Mouse (Mus musculus): ENCODE data around the gene CN725425.
A peak's percentile ranks its signal among the peaks of the same experiment; 100 is the strongest.

- TF ChIP-seq CTCF (IDR thresholded peaks at IDR 0.05; ENCODE audit: low read depth, low read length) (peak; percentile 28; the same call in 1 of the 2 replicates), POLR2A (IDR thresholded peaks at IDR 0.05; ENCODE audit: extremely low read depth, insufficient read depth, low read length) (no peak)
Measured at GRCm38 (mm10) chr15:91260578-91260977, 61.3 kb downstream of the CN725425 start.
